Mouse (Mus musculus): Measurements from ENCODE around the gene Exoc3l. TPM values are rescaled to one million over a fixed set of nuclear protein-coding genes. Genes with fewer than 3 reads are reported as not detected.

The Exoc3l gene
- total RNA-seq, 1 experiment from 2014 or later = 16.0 TPM

Small RNA genes within 50 kb of the gene (microRNA-seq; reads per million reads assigned to microRNA genes)
- 0 reads per million in 2 experiments for gene Gm27320
- 1,085 to 1,417 reads per million in 2 experiments for gene Mir328

Other genes starting within 250 kb of the Exoc3l start
- 3.1 and 78.7 TPM in 2 replicates for gene Ces3a, start 247.5 kb downstream of the Exoc3l start, total RNA-seq (2021)
- gene Ces3b, start 212.3 kb downstream of the Exoc3l start, total RNA-seq (2021) = 1.5 TPM in 1 of 2 replicates, not detected in the other
- gene Ces4a, start 164.3 kb downstream of the Exoc3l start, total RNA-seq (2021) = not detected in 2 replicates
- 58.4 and 60.1 TPM in 2 replicates for gene Cbfb, start 125.4 kb downstream of the Exoc3l start, total RNA-seq (2021)
- 34.9 and 38.7 TPM in 2 replicates for gene D230025D16Rik, start 71.0 kb downstream of the Exoc3l start, total RNA-seq (2021)
- gene B3gnt9, start 40.9 kb downstream of the Exoc3l start, total RNA-seq (2021) = 3.6 and 5.0 TPM in 2 replicates
- gene Tradd, start 31.5 kb downstream of the Exoc3l start, total RNA-seq (2021) = 12.7 and 15.9 TPM in 2 replicates
- gene Fbxl8, start 31.5 kb downstream of the Exoc3l start, total RNA-seq (2021) = 3.3 and 5.0 TPM in 2 replicates
- 0.41 and 0.70 TPM in 2 replicates for gene Hsf4, start 26.3 kb downstream of the Exoc3l start, total RNA-seq (2021)
- gene Nol3, start 20.0 kb downstream of the Exoc3l start, total RNA-seq (2021) = 11.5 and 13.4 TPM in 2 replicates
- 2.6 and 4.6 TPM in 2 replicates for gene 4931428F04Rik, start 6.2 kb downstream of the Exoc3l start, total RNA-seq (2021)
- 44.5 and 44.9 TPM in 2 replicates for gene E2f4, start 1.6 kb upstream of the Exoc3l start, total RNA-seq (2021)
- gene Elmo3, start 9.5 kb upstream of the Exoc3l start, total RNA-seq (2021) = 3.9 and 5.0 TPM in 2 replicates
- 4.7 and 6.6 TPM in 2 replicates for gene Lrrc29, start 30.2 kb upstream of the Exoc3l start, total RNA-seq (2021)
- gene Tmem208, start 30.3 kb upstream of the Exoc3l start, total RNA-seq (2021) = 47.7 and 48.6 TPM in 2 replicates
- gene Fhod1, start 51.9 kb upstream of the Exoc3l start, total RNA-seq (2021) = 11.9 and 15.7 TPM in 2 replicates
- 1.9 TPM in 2 replicates for gene Slc9a5, start 52.7 kb upstream of the Exoc3l start, total RNA-seq (2021)
- gene Plekhg4, start 77.2 kb upstream of the Exoc3l start, total RNA-seq (2021) = 0.26 and 0.98 TPM in 2 replicates
- gene Kctd19, start 117.4 kb upstream of the Exoc3l start, total RNA-seq (2021) = 0.26 TPM in 2 replicates
- 4.0 and 6.0 TPM in 2 replicates for gene Lrrc36, start 117.5 kb upstream of the Exoc3l start, total RNA-seq (2021)
- gene Tppp3, start 175.4 kb upstream of the Exoc3l start, total RNA-seq (2021) = 42.6 and 57.0 TPM in 2 replicates
- gene Zdhhc1, start 200.8 kb upstream of the Exoc3l start, total RNA-seq (2021) = 16.0 and 18.1 TPM in 2 replicates
- gene Hsd11b2, start 222.7 kb upstream of the Exoc3l start, total RNA-seq (2021) = 1.1 and 1.2 TPM in 2 replicates

Data from adrenal gland, postnatal 14 days (tissue).